ENCODE assay signal across 10 mouse cellular contexts in genomic region chr3:50569565-50569964, GRCm38 (mm10).
A peak's percentile ranks its signal among the peaks of the same experiment; 100 is the strongest.
DNase-seq lines count a peak whose midpoint lies in the region; TF ChIP-seq lines count a peak whose summit lies in the region.
"Had no signal": no experiment of that assay in that cellular context is flagged by ENCODE, and none has a peak within 500 bp of the region (broad histone marks: within the 10 kb centered on the region; RNA-seq: fewer than 3 reads in every experiment).

No protein-coding gene starts in this region.

- H3K36me3 ChIP-seq in thymus, adult 2 months (ENCODE audit: control insufficient read depth, insufficient read depth, low read length): no peaks in the 10 kb centered on the region
- H3K36me3 ChIP-seq: embryonic facial prominence, embryonic 12.5 days; liver, embryonic 15.5 days had no signal

- no peak overlapping the region for H3K27ac ChIP-seq in thymus, adult 2 months (ENCODE audit: control insufficient read depth, insufficient read depth, low read length)
- H3K27ac ChIP-seq: embryonic facial prominence, embryonic 12.5 days; liver, embryonic 15.5 days had no signal

- DNase-seq in cerebellum, postnatal 14 days: peak; percentile 19 to 52
- DNase-seq in cerebellum, adult 9-10 months: no peak
- peak; percentile 4 to 82 for DNase-seq in left cerebral cortex, postnatal 10 days (ENCODE audit: extremely low spot score in 1 of 2, low spot score in 2 of 2)
- DNase-seq in left cerebral cortex, adult 11 months (ENCODE audit: low spot score): no peak
- DNase-seq in adrenal gland, postnatal 10 days: peak; percentile 81
- DNase-seq in lung, postnatal 4 days: peak; percentile 5 to 27
- no peak for DNase-seq in MN1 (ENCODE audit: low spot score)
- no peak for DNase-seq in thymus, adult 2 months

- intact Hi-C loops in left cerebral cortex, postnatal 10 days (cut with DNase I): no loop called here

- no peak overlapping the region for H3K4me3 ChIP-seq in thymus, adult 2 months (ENCODE audit: control insufficient read depth, insufficient read depth, low read length)
- H3K4me3 ChIP-seq: embryonic facial prominence, embryonic 12.5 days; liver, embryonic 15.5 days had no signal

- H3K4me1 ChIP-seq in thymus, adult 2 months (replicated peaks; ENCODE audit: control insufficient read depth, insufficient read depth, low read length): no peaks in the 10 kb centered on the region
- H3K4me1 ChIP-seq: liver, embryonic 15.5 days had no signal

- no peak for TF ChIP-seq POLR2A in thymus, adult 2 months (IDR thresholded peaks at IDR 0.05; ENCODE audit: control insufficient read depth, extremely low read depth, insufficient read depth, low read length, poor library complexity)

- 91% methylated on average over 10 of the region's 10 CpGs for WGBS in thymus, adult 2 months

- H3K27me3 ChIP-seq in thymus, adult 2 months (ENCODE audit: control insufficient read depth, insufficient read depth, low read length): no peaks in the 10 kb centered on the region
- H3K27me3 ChIP-seq: embryonic facial prominence, embryonic 12.5 days; liver, embryonic 15.5 days had no signal

- TF ChIP-seq CTCF in thymus, adult 2 months (IDR thresholded peaks at IDR 0.05; ENCODE audit: borderline replicate concordance, control insufficient read depth, extremely low read depth, insufficient read depth, low read length, poor library complexity): no peak

Comparison
In these comparisons a context has a peak if more than half of its experiments do, and no peak if none do; other contexts are left out.
1. DNase-seq: peak in cerebellum, postnatal 14 days (2 of 2), left cerebral cortex, postnatal 10 days (2 of 2), adrenal gland, postnatal 10 days (single experiment) and lung, postnatal 4 days (2 of 2); none in cerebellum, adult 9-10 months (single experiment), left cerebral cortex, adult 11 months (single experiment), MN1 (single experiment) and thymus, adult 2 months (single experiment).